Mouse (Mus musculus) limb, embryonic 14.5 days (tissue): ENCODE measurements at regions not wholly inside any gene's neighbourhood (a gene's known extent, or its start where the extent isn't known, plus 50 kb on each side); places are given as distances from the start of the nearest gene placed in this dataset.
"Not testable (repeated sequence)": the region's sequence is repeated elsewhere in the genome, so short reads cannot be mapped to it uniquely, and the experiment has no call there.

ENCODE experiments used
- ATAC-seq: fragments of 200-750 bp; cut with Nextera tagmentation; 2 replicates; pipeline ENCODE4 v1.8.0; 2017; ENCODE audit warnings: low read depth, moderate number of reproducible peaks, moderate TSS enrichment; ENCODE audit not compliant: low FRiP score
- DNase-seq: peaks from one replicate; pipeline ENCODE4 v3.0.0-alpha.2; 2015; ENCODE audit warnings: low spot score
- H3K27ac ChIP-seq: fragments of 300-500 bp; sonication (generic); replicated peaks from 2 replicates; pipeline ENCODE4 v1.5.1; 2014; ENCODE audit warnings: low read depth, mild to moderate bottlenecking, low read length, moderate library complexity, mixed read lengths
- H3K27me3 ChIP-seq: fragments of 300-500 bp; sonication (generic); 2 replicates; pipeline ENCODE4 v1.6.1; 2014; ENCODE audit warnings: low read length, mixed read lengths; ENCODE audit not compliant: control insufficient read depth, insufficient read depth
- H3K36me3 ChIP-seq: fragments of 300-500 bp; sonication (generic); 2 replicates; pipeline ENCODE4 v1.6.1; 2014; ENCODE audit warnings: mild to moderate bottlenecking, low read length, moderate library complexity, mixed read lengths; ENCODE audit not compliant: control insufficient read depth, insufficient read depth
- H3K4me1 ChIP-seq: fragments of 300-500 bp; sonication (generic); 2 replicates; pipeline ENCODE4 v1.6.1; 2014; ENCODE audit warnings: antibody characterized with exemption, low read length, mixed read lengths; ENCODE audit not compliant: control insufficient read depth, insufficient read depth
- H3K4me2 ChIP-seq: fragments of 300-500 bp; sonication (generic); replicated peaks from 2 replicates; pipeline ENCODE4 v1.6.1; 2014; ENCODE audit warnings: low read depth, mild to moderate bottlenecking, low read length, moderate library complexity; ENCODE audit not compliant: severe bottlenecking
- H3K4me3 ChIP-seq: fragments of 300-500 bp; sonication (generic); replicated peaks from 2 replicates; pipeline ENCODE4 v1.5.1; 2014; ENCODE audit warnings: low read length
- H3K9ac ChIP-seq: fragments of 300-500 bp; sonication (generic); 2 replicates; pipeline ENCODE4 v1.6.1; 2014; ENCODE audit warnings: mild to moderate bottlenecking, low read depth, low read length, moderate library complexity; ENCODE audit not compliant: severe bottlenecking
- H3K9me3 ChIP-seq: fragments of 300-500 bp; sonication (generic); 2 replicates; pipeline ENCODE4 v1.6.1; 2016; ENCODE audit warnings: low read length; ENCODE audit not compliant: control insufficient read depth
- POLR2A ChIP-seq: fragments of 200-500 bp; IDR thresholded peaks from 2 replicates; pipeline ENCODE4 v1.8.0; 2012; ENCODE audit warnings: inconsistent platforms, mild to moderate bottlenecking, moderate library complexity, borderline replicate concordance; ENCODE audit not compliant: insufficient read depth, insufficient read length; ENCODE audit errors: extremely low read depth
- WGBS: fragments of 180-500 bp; shearing (Covaris S2); extraction: QIAGEN DNeasy Blood & Tissue Kit; methylation state at CpG from one replicate; pipeline ENCODE4 v1.1.7; 2014; 5-methylcytosine and 5-hydroxymethylcytosine counted together

GRCm38 (mm10) chr16:46847707-46848356 lies 349.5 kb upstream of the Nectin3 start:
- Histone ChIP-seq H3K4me1 (no peaks in the 10 kb centered on the region), H3K4me2 (no peak overlapping the region), H3K9me3 (no peaks in the 10 kb centered on the region), H3K27me3 (no peaks in the 10 kb centered on the region), H3K36me3 (no peaks in the 10 kb centered on the region), H3K4me3 (no peak overlapping the region), H3K27ac (no peak overlapping the region), H3K9ac (no peak overlapping the region)
- no peak for ATAC-seq
- no peak for DNase-seq
- WGBS, result 61% methylated on average over 3 of the region's 3 CpGs
- TF ChIP-seq POLR2A, result no peak

DNA sequence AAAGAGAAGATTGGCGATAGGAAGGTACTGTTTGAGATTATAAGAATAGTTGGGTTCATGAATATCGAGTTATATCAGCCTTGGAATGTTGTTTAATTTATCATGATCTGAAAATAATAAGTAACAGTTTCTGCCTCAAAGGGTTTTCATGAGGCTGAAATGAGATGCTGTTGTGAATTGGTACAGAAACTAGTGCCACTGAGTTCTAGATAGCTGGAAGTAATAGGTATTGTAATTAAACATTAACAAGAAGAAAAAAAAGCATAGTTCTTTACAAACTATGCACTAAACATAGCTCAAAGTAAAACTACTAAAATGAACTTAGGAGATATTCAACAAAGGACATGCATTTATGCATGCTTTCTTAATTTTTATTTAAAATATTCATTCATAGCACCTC lies 342.9 kb upstream of the Nectin3 start:
- Histone ChIP-seq H3K4me1 (no peaks in the 10 kb centered on the region), H3K36me3 (no peaks in the 10 kb centered on the region), H3K27me3 (no peaks in the 10 kb centered on the region), H3K4me2 (no peak overlapping the region), H3K9ac (no peak overlapping the region), H3K9me3 (no peaks in the 10 kb centered on the region), H3K27ac (no peak overlapping the region), H3K4me3 (no peak overlapping the region)
- WGBS, result 73% methylated on average over 2 of the region's 2 CpGs
- no peak for ATAC-seq
- DNase-seq, result no peak
- no peak for TF ChIP-seq POLR2A

DNA sequence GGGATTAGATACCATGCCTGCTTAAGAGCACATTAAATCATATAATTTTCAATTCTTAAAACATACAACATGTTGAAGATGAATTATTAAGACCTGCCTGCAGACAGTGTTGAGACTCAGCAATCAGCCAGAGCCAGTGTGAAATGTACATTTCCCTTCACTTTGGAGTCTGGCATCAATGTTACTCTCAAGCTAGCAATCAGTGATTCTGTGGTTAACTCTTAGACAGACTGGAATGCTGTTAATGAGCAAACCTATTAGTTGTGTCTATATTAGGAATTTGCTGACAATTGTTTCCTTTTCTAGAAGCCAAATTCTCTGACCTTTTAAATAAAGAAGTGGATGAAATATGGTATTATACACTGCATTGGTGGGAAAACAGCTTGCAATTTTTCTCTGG lies 342.4 kb upstream of the Nectin3 start:
- Histone ChIP-seq H3K27ac (no peak overlapping the region), H3K9ac (no peak overlapping the region), H3K4me2 (no peak overlapping the region), H3K27me3 (no peaks in the 10 kb centered on the region), H3K36me3 (no peaks in the 10 kb centered on the region), H3K9me3 (no peaks in the 10 kb centered on the region), H3K4me1 (no peaks in the 10 kb centered on the region), H3K4me3 (no peak overlapping the region)
- no peak for TF ChIP-seq POLR2A
- no peak for DNase-seq
- ATAC-seq, result no peak

DNA sequence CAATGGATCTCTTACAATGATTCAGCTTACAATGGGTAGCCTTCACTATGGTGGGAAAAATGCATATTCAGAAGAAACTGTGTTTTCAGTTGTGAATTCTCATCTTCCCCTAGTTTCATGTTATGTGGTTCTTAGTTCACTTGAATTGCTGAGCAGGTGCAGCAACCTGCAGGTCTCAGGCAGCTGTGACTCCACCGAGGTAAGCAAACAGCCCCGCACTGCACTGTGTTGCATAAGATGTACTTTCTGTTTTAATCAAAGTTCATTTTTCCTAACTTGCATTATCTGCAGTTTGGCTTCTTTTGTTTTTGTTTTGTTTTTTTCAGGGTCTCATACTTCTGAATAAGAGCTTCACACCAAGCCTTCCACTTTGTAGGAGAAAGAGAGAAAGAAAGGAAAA lies 326.8 kb upstream of the Nectin3 start:
- H3K9ac ChIP-seq, result no peak overlapping the region

DNA sequence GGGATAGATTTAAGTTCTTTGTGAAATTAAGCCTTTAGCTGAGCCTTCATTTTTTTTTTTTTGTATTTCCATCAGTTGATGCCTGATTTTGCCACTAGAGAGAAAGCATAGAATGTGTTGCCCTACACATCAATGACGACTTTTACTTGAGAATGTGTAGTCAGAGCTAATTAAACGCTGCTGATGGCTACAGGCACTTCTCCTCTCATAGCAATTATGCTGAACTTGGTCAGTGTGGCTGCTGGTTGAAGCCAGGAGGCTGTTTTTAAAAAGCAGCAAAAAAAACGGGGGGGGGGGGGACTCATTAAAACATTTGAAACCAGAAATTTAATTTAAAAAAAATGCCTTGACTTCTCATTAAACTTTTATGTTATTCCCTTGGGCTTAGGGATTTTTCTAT lies 324.4 kb upstream of the Nectin3 start:
- Histone ChIP-seq H3K9ac (no peak overlapping the region), H3K4me1 (no peaks in the 10 kb centered on the region), H3K36me3 (no peaks in the 10 kb centered on the region), H3K27ac (no peak overlapping the region), H3K9me3 (no peaks in the 10 kb centered on the region), H3K4me2 (no peak overlapping the region), H3K4me3 (no peak overlapping the region), H3K27me3 (no peaks in the 10 kb centered on the region)
- no peak for ATAC-seq
- WGBS, result 29% methylated on average over 3 of the region's 3 CpGs
- no peak for TF ChIP-seq POLR2A
- no peak for DNase-seq

More for the DNA sequence above, 326.8 kb upstream of the Nectin3 start:
- no peak overlapping the region for H3K27ac ChIP-seq
- H3K36me3 ChIP-seq, result no peaks in the 10 kb centered on the region
- no peak overlapping the region for H3K4me3 ChIP-seq
- H3K27me3 ChIP-seq, result no peaks in the 10 kb centered on the region
- no peaks in the 10 kb centered on the region for H3K4me1 ChIP-seq
- TF ChIP-seq POLR2A, result no peak
- WGBS, result 85% methylated on average over 2 of the region's 2 CpGs
- DNase-seq (no peak), ATAC-seq (no peak)
- no peaks in the 10 kb centered on the region for H3K9me3 ChIP-seq
- no peak overlapping the region for H3K4me2 ChIP-seq

- Histone ChIP-seq H3K9ac (no peak overlapping the region), H3K4me2 (no peak overlapping the region), H3K27ac (no peak overlapping the region), H3K27me3 (no peaks in the 10 kb centered on the region), H3K36me3 (no peaks in the 10 kb centered on the region), H3K4me1 (no peaks in the 10 kb centered on the region), H3K4me3 (no peak overlapping the region), H3K9me3 (no peaks in the 10 kb centered on the region)
- DNase-seq, result no peak
- 97% methylated on average over 1 of the region's 1 CpGs for WGBS
- TF ChIP-seq POLR2A, result no peak
- ATAC-seq, result no peak
Measured at GRCm38 (mm10) chr16:46818215-46818614, 319.9 kb upstream of the Nectin3 start.

DNA sequence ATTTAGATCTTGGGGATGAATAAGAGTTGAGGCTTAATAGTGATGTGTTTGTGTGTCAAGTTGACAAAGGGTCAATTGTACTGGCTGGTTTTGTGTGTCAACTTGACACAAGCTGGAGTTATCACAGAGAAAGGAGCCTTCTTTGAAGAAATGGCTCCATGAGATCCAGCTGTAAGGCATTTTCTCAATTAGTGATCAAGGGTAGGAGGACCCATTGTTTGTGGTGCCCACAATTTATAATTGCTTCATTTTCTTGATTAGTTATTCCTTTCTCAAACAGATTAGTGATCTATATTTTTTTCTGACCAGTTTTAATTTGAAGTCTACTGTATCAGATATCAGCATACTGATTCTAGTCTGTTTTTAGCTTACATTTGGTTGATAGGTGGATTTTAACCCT lies 313.5 kb upstream of the Nectin3 start:
- not testable (repeated sequence) for H3K36me3 ChIP-seq, H3K9ac ChIP-seq, H3K4me1 ChIP-seq, H3K9me3 ChIP-seq, H3K4me3 ChIP-seq, ATAC-seq, H3K4me2 ChIP-seq, H3K27me3 ChIP-seq, DNase-seq, H3K27ac ChIP-seq
